Comparison of ENCODE assay signal across 8 mouse cellular contexts in the genomic region with DNA sequence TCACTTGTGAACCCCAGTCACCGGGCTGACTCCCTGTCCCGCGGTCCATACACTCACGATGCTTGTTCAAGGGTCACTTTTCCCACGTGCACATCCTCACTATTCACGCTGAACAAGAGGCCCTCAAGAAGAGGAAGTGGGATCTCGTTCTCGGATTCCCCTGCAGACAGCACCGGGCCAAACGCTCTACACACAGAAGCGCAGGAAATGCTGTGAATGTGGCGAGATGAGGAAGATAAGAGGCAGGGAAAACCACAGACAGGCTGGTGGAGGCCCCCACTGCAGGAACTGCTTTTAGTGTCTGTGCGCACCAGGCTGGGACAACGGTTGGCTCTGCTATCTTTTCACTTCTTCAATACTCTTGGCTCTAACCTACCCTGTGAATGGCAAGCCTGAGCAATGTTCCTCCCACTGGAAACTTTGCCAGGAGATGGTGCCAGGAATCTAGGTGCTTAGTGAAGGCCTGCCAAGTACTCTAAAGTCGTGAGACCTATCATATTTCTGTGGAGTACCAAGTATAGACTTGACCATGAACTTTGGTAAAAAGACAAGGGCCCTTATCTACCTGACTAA. TPM values are rescaled to one million over a fixed set of nuclear protein-coding genes. Genes with fewer than 3 reads are reported as not detected.
DNase-seq lines count a peak whose midpoint lies in the region; ATAC-seq lines count a peak whose summit lies in the region.

No protein-coding gene starts in this region.

- H3K4me3 ChIP-seq in heart, embryonic 10.5 days: peak overlapping the region; percentile 2; the same call in 1 of the 2 replicates
- H3K4me3 ChIP-seq in heart, embryonic 11.5 days (ENCODE audit: low read depth, low read length): no peak overlapping the region

- no peak for DNase-seq in heart, embryonic 10.5 days (ENCODE audit: low spot score)
- DNase-seq in adrenal gland, adult 8-10 months: peak; percentile 18
- DNase-seq in kidney, adult 8-10 months: peak; percentile 52 to 53
- DNase-seq in right cerebral cortex, adult 18-20 months: no peak
- no peak for DNase-seq in urinary bladder, adult 2 months (ENCODE audit: low spot score)
- DNase-seq in frontal cortex, postnatal 14 days (ENCODE audit: low spot score in 2 of 2): no peak

- H3K9ac ChIP-seq in heart, embryonic 11.5 days (ENCODE audit: low read depth, low read length): no peak overlapping the region

- peaks cover 15% of the 10 kb centered on the region; the same call in 1 of the 2 replicates for H3K27me3 ChIP-seq in heart, embryonic 10.5 days (ENCODE audit: insufficient read depth, poor library complexity, severe bottlenecking)
- H3K27me3 ChIP-seq in heart, embryonic 11.5 days (ENCODE audit: control insufficient read depth, insufficient read depth, low read length): no peaks in the 10 kb centered on the region

- no peak for ATAC-seq in heart, embryonic 11.5 days (replicated peaks; ENCODE audit: insufficient number of reproducible peaks, low FRiP score, low TSS enrichment)
- ATAC-seq in megakaryocyte, adult 5-6 weeks (ENCODE audit: poor library complexity, severe bottlenecking): peak; percentile 72

- no peaks in the 10 kb centered on the region for H3K9me3 ChIP-seq in heart, embryonic 10.5 days
- H3K9me3 ChIP-seq in heart, embryonic 11.5 days (replicated peaks; ENCODE audit: control insufficient read depth, low read length): no peaks in the 10 kb centered on the region

- no peak overlapping the region for H3K27ac ChIP-seq in heart, embryonic 10.5 days
- H3K27ac ChIP-seq in heart, embryonic 11.5 days (ENCODE audit: low read depth, low read length): no peak overlapping the region

- H3K36me3 ChIP-seq in heart, embryonic 10.5 days: no peaks in the 10 kb centered on the region
- H3K36me3 ChIP-seq in heart, embryonic 11.5 days (ENCODE audit: control insufficient read depth, insufficient read depth, low read length): no peaks in the 10 kb centered on the region

- H3K4me2 ChIP-seq in heart, embryonic 11.5 days: no peak overlapping the region

- 50% methylated on average over 15 of the region's 15 CpGs for WGBS in heart, embryonic 10.5 days
- WGBS in heart, embryonic 11.5 days (ENCODE audit: insufficient replicate concordance): 49% methylated on average over 15 of the region's 15 CpGs

- peaks cover 38% of the 10 kb centered on the region for H3K4me1 ChIP-seq in heart, embryonic 10.5 days
- peaks cover 21% of the 10 kb centered on the region for H3K4me1 ChIP-seq in heart, embryonic 11.5 days (ENCODE audit: control insufficient read depth, insufficient read depth, low read length)

RNA-seq across cellular contexts. Expression of a gene that starts 18.7 kb away (rescaled TPM):
- 56.5 and 76.1 TPM in 2 replicates for polyA plus RNA-seq in heart, embryonic 10.5 days (2016; fragmentation: Nextera tagmentation; extraction: Ambion mirVana)
- polyA plus RNA-seq in heart, embryonic 11.5 days (2014; fragmentation: Nextera tagmentation; extraction: Ambion mirVana): 32.4 and 35.4 TPM in 2 replicates
- 100 to 1,000 TPM in 3 of 4 experiments, 10 to 100 TPM in 1; 95.3 to 135 (median 115) TPM for total RNA-seq in adrenal gland, adult 8-10 months (2022)
- 38.7 and 40.6 TPM in 2 replicates for total RNA-seq in megakaryocyte, adult 5-6 weeks (2015)
- 76.7 and 84.3 TPM in 2 replicates for total RNA-seq in megakaryocyte, adult 5-6 weeks (2017)
- 66.2 and 76.1 TPM in 2 replicates for polyA plus RNA-seq in urinary bladder, adult 2 months (2012; rRNA removed)

Comparison
In these comparisons a context has a peak if more than half of its experiments do, and no peak if none do; other contexts are left out.
1. DNase-seq: peak in adrenal gland, adult 8-10 months (single experiment) and kidney, adult 8-10 months (2 of 2); none in heart, embryonic 10.5 days (single experiment), right cerebral cortex, adult 18-20 months (single experiment), urinary bladder, adult 2 months (single experiment) and frontal cortex, postnatal 14 days (0 of 2).